Mouse (Mus musculus) cortical plate, adult 2 months (tissue): Measurements from ENCODE around the gene Gnb3. TPM values are rescaled to one million over a fixed set of nuclear protein-coding genes. Genes with fewer than 3 reads are reported as not detected.

Experiments
- H3K27ac ChIP-seq: fragments of 200-500 bp; 2 replicates; pipeline ENCODE4 v1.5.1; 2012; ENCODE audit warnings: low read length, control low read depth, inconsistent platforms; ENCODE audit not compliant: insufficient read depth
- H3K4me1 ChIP-seq: fragments of 200-500 bp; 2 replicates; pipeline ENCODE4 v1.6.1; 2011; ENCODE audit warnings: low read length; ENCODE audit not compliant: control insufficient read depth, insufficient read depth
- H3K4me3 ChIP-seq: fragments of 200-500 bp; 2 replicates; pipeline ENCODE4 v1.5.1; 2011; ENCODE audit warnings: mild to moderate bottlenecking, low read length, control low read depth; ENCODE audit not compliant: insufficient read depth
- CTCF ChIP-seq: fragments of 200-500 bp; IDR thresholded peaks from 2 replicates; pipeline ENCODE4 v1.5.1; 2011; ENCODE audit warnings: mild to moderate bottlenecking, control low read depth, low read length; ENCODE audit not compliant: insufficient read depth; ENCODE audit errors: extremely low read depth
- POLR2A ChIP-seq: fragments of 200-500 bp; IDR thresholded peaks from 2 replicates; pipeline ENCODE4 v1.6.1; 2011; ENCODE audit warnings: mild to moderate bottlenecking, low read length, control low read depth; ENCODE audit not compliant: insufficient read depth; ENCODE audit errors: extremely low read depth
- polyA plus RNA-seq: library from polyadenylated mRNA; depleted of rRNA; stranded (reverse); fragments of >200 nt; gene quantifications from 2 replicates; pipeline ENCODE4 v1.2.3, GENCODE M21; 2012

Gnb3 gene
- polyA plus RNA-seq, 1 experiment, result 0.17 TPM

DNA sequence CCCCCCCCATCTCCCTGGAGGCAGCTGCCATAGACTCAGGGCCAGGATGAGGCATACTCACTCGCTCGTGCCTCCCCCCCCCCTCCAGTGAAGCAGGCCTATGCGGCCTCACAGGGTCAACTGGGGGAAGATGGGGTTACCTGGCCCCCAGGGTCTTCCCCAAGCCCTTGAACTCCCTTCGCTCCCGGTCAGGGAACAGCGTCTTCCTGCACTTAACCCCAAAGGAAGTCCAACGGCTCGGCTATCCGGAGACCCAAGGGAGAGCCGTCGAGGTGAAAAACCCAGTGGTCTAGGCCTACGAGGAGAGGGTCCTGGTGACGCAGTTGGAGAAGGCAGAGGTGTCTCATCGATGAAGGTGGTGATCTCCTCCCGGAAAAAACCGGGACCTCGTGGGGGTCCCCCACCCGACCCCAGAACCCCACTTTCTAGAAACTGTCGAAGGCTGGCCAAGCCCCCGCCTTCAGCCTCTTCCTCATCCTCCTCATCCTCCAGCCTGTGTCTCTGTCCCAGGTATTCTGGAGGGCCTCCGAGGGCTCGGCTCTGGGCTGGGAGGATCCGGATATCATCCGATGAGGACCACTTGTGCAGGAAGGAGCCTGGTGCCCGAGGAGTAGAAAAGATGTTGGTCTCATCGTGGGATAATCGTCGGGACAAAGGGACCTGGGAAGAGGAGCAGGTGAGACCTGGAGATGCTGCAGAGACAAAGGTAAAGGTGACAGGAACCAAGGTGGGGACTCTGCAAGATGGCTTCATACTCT, 18.7 kb upstream of the Gnb3 start:
- Histone ChIP-seq H3K4me1 (peaks cover 4% of the 10 kb centered on the region), H3K4me3 (no peak overlapping the region), H3K27ac (no peak overlapping the region)
- TF ChIP-seq POLR2A (no peak), CTCF (no peak)

DNA sequence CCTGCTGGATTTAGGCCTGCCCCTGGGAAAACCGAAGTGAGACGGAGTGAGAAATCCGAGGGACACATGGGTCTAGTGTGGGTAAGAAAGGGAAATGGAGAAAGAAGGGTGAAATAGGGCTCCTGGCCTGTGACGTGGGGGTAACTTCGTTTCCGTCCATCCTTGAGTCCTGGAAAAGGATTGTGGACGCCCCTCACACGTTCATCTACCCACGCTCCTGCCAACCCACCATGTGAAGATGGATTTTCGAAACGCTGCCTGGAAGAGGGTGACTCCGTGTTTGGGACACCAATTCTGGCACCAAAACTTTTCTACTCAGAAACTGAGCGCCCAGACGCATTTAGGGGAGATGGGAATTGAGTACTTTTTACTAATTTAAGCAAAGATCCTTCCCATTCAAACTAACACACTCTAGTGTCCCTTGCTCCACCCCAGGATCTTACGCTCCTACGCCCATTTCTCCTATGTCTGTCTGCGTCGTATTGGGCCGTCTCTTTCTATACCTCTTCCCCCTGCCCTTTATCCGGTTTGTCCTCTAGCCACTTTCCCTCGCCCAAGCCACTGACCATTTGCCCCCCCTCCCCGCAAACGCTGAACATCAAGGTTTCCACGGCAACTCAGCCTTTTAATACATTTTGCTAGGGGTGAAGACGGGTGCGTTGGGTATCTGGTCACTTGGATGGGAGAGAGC, 17.9 kb upstream of the Gnb3 start:
- H3K4me1 ChIP-seq, result peaks cover 4% of the 10 kb centered on the region
- H3K27ac ChIP-seq, result no peak overlapping the region
- TF ChIP-seq CTCF, result no peak
- peak; percentile 49; the same call in 1 of the 2 replicates for TF ChIP-seq POLR2A
- H3K4me3 ChIP-seq, result peak overlapping the region; percentile 36

DNA sequence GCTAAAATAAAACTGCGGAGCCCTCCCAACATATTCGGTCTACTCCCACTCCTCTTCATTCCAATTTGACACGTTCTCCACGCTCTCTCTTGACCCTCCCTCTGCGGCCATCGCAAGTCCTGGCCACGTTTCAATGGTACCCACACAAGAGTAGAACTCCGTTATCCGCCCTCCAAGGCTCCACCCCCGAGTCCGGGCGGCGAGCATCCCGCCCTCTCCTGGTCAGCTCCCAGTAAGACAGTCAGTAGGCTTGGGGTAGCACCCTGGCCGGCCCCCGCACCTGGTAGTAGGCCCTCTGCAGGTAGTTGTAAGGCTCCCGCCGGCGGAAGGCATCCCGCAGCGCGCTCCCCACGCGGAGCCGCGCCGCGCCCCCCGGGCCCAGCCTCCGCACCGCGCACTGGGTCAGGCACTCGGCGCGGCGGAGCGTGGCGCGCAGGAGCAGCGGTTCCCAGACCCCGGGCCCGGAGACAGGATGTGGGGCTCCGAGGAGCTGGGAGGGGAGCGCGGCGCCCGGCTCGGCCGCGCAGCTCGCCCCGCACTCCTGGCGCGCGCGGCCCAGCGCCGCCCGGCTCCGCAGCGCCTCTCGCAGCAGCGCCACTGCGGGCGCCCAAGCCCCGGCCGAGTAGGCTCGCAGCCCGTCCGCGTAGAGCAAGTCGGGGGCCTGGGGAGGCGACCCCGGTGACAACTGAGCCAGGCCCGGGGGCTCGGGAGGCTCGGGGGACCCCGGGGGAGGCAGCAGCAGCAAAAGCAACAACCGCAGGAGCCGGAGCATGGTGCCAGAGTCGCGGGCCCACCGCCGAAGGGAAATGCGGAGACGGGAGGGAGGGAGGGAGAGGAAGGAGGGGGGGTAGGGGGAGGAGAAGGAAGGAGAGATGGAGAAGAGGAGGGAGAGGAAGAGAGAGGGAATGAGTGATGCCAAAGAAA, 17.1 kb upstream of the Gnb3 start, which contains the start of gene P3h3:
Gene P3h3, minus strand, starts transcription at position 837 of the 924 bp plus-strand sequence.
- no peak for TF ChIP-seq POLR2A
- 0 out of 2 replicates have a peak, but pooled peaks have one; percentile 14 for TF ChIP-seq CTCF
- peaks cover 4% of the 10 kb centered on the region for H3K4me1 ChIP-seq

GRCm38 (mm10) chr6:124856321-124856720, 16.2 kb upstream of the Gnb3 start:
- peaks cover 3% of the 10 kb centered on the region for H3K4me1 ChIP-seq
- H3K4me3 ChIP-seq, result peak overlapping the region; percentile 36
- no peak overlapping the region for H3K27ac ChIP-seq
- no peak for TF ChIP-seq CTCF
- TF ChIP-seq POLR2A, result peak; percentile 71; the same call in 1 of the 2 replicates

More for the DNA sequence above, 17.1 kb upstream of the Gnb3 start, which contains the start of gene P3h3:
- Histone ChIP-seq H3K4me3 (peak within 1 kb of the TSS; percentile 36), H3K27ac (peak within 1 kb of the TSS; percentile 51; the same call in 1 of the 2 replicates)

- no peak overlapping the region for H3K4me3 ChIP-seq
- TF ChIP-seq POLR2A (no peak), CTCF (no peak)
- H3K27ac ChIP-seq, result no peak overlapping the region
- H3K4me1 ChIP-seq, result no peaks in the 10 kb centered on the region
These were observed 14.6 kb upstream of the Gnb3 start for GRCm38 (mm10) chr6:124854647-124855046.

DNA sequence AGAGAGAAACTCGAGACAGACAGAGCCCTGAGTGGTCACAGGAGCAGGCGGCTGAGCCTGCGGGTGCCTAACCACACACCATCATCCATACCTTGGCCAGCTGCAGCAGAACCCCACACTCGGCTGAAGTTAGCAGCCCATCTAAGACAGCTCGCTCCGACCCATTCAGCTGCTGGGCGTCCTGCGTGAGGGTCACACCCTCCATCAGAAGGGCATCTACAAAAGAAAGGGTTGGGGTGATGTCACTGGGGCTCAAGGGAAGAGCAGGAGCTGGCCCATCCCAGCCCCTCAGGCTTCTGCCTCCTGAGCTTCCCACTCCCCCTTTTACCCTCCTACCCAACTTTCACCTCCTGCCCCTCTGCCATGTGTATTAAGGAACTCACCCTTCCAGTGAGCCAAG, 10.5 kb upstream of the Gnb3 start:
- no peaks in the 10 kb centered on the region for H3K4me1 ChIP-seq
- TF ChIP-seq CTCF (no peak), POLR2A (no peak)
- no peak overlapping the region for H3K27ac ChIP-seq
- no peak overlapping the region for H3K4me3 ChIP-seq

- Histone ChIP-seq H3K27ac (no peak overlapping the region), H3K4me3 (no peak overlapping the region), H3K4me1 (no peaks in the 10 kb centered on the region)
- no peak for TF ChIP-seq POLR2A
- TF ChIP-seq CTCF, result peak; percentile 94
These were observed 7.2 kb upstream of the Gnb3 start for GRCm38 (mm10) chr6:124847305-124847704.

DNA sequence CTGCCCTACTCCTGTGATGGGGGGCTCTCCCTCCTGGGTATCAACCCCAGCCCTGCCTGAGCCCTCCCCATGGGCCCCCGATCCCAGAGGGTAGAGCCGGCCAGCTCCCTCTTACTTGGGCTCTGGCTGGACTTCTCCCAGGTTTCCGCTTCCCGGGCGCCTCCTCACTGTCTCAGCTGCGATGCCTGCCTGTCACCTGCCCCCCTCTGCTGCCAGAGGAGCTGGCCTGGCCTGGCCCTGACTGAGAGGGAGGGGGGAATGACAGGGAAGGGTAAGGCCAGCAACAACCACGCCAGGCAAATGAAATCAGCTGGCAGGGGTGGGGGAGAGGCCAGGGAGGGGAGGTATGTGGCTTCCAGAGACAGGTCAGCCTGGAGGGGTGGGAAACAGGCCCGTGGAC, 270 bp downstream of the Gnb3 start:
- no peaks in the 10 kb centered on the region for H3K4me1 ChIP-seq
- H3K27ac ChIP-seq, result no peak overlapping the region
- TF ChIP-seq POLR2A, result no peak
- H3K4me3 ChIP-seq, result no peak overlapping the region

- Histone ChIP-seq H3K4me3 (no peak overlapping the region), H3K4me1 (no peaks in the 10 kb centered on the region), H3K27ac (no peak overlapping the region)
- TF ChIP-seq POLR2A, result no peak
- TF ChIP-seq CTCF, result no peak
These were observed 3.7 kb downstream of the Gnb3 start for GRCm38 (mm10) chr6:124836411-124836810.
